Mouse (Mus musculus) left cerebral cortex, adult 2 months (tissue): ENCODE data around the gene Iqch. TPM values are rescaled to one million over a fixed set of nuclear protein-coding genes. Genes with fewer than 3 reads are reported as not detected.

Experiments used
- DNase-seq, 2 experiments: peaks; one replicate each; pipeline ENCODE4 v3.0.0; 2021 to 2022; ENCODE audit warnings: low spot score in 2 of 2, mixed read lengths in 1 of 2; ENCODE audit errors: extremely low spot score in 1 of 2
- H3K27ac ChIP-seq: fragments of 200-600 bp; 2 replicates; pipeline ENCODE4 v1.8.1; 2022
- H3K4me3 ChIP-seq: fragments of 200-600 bp; 2 replicates; pipeline ENCODE4 v1.8.1; 2022
- CTCF ChIP-seq: fragments of 200-600 bp; IDR thresholded peaks from 2 replicates; pipeline ENCODE4 v1.8.1; 2022; ENCODE audit warnings: antibody characterized with exemption, mild to moderate bottlenecking, moderate library complexity
- intact Hi-C: fragments of 180-260 bp; cut with DNase I; formaldehyde crosslinking; loops from one replicate; pipeline ENCODE4 v1.15.1; 2025
- total RNA-seq, 2 experiments: library from RNA; stranded (reverse); gene quantifications; 2 replicates each; pipeline ENCODE4 v1.2.3; 2021

The Iqch gene
- total RNA-seq, 2 experiments from 2014 or later: not detected

GRCm38 (mm10) chr9:63507110-63507509 lies 95.2 kb downstream of the Iqch start:
- no peak overlapping the region for H3K4me3 ChIP-seq
- DNase-seq: no peak
- no peak overlapping the region for H3K27ac ChIP-seq
- intact Hi-C loops: no loop called here
- TF ChIP-seq CTCF: no peak

- DNase-seq: no peak
- Histone ChIP-seq H3K27ac (no peak overlapping the region), H3K4me3 (no peak overlapping the region)
- TF ChIP-seq CTCF: no peak
- intact Hi-C loops: no loop called here
These were observed 98.4 kb downstream of the Iqch start for GRCm38 (mm10) chr9:63503890-63504289.

DNA sequence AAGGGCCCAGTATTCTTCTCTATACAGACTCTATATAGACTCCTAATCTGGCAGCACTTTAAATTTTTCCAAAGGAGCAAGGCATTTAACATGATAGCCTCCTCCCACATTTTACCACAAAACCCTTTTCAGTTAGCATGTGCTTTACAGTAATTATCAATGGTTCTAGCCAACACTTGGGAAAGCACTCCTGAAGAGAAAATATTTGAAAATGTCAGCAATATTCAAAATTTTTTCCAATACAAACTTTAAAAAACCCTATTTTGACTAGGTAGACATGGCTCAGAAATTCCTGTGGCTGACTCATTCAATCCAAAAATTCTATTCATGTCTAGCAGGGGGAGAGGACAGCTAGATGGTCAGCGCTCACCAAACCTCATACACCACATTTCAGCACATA lies 100.8 kb downstream of the Iqch start:
- intact Hi-C loops: no loop called here
- TF ChIP-seq CTCF: no peak

GRCm38 (mm10) chr9:63499912-63500311 lies 102.4 kb downstream of the Iqch start:
- intact Hi-C loops: no loop called here
- no peak for TF ChIP-seq CTCF
- Histone ChIP-seq H3K4me3 (no peak overlapping the region), H3K27ac (no peak overlapping the region)
- DNase-seq: no peak

More for the DNA sequence above, 100.8 kb downstream of the Iqch start:
- no peak for DNase-seq
- Histone ChIP-seq H3K27ac (no peak overlapping the region), H3K4me3 (no peak overlapping the region)

GRCm38 (mm10) chr9:63495786-63496185 lies 106.5 kb downstream of the Iqch start:
- TF ChIP-seq CTCF: no peak
- Histone ChIP-seq H3K27ac (no peak overlapping the region), H3K4me3 (no peak overlapping the region)
- DNase-seq: no peak
- intact Hi-C loops: no loop called here

- H3K27ac ChIP-seq: no peak overlapping the region
- DNase-seq: no peak
- H3K4me3 ChIP-seq: no peak overlapping the region
- no peak for TF ChIP-seq CTCF
- intact Hi-C loops: no loop called here
These were observed 108.5 kb downstream of the Iqch start for GRCm38 (mm10) chr9:63493746-63494145.

DNA sequence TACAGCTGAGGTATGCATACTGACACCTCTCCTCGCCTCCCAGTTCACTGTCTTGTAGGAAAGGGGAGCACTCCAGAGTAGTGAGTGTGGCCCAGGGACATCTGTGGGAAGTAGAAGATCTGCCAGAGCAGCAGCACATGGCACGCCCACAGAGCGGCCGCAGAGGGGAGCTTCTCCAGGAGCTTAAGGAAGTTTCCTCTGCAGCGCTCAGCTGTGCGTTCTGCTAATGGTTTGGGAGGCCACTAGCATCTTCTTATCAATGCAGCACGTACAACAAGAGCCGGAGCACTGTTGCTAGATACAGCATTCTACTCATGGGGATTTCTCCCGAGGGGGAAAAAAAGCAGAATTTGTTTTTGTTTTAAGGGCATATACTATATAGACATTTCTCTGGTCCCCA lies 110.0 kb downstream of the Iqch start:
- peak in 1 of 2 experiments; percentile 10 for DNase-seq
- H3K27ac ChIP-seq: no peak overlapping the region
- intact Hi-C loops: no loop called here
- H3K4me3 ChIP-seq: no peak overlapping the region
- TF ChIP-seq CTCF: no peak

GRCm38 (mm10) chr9:63490521-63491307 lies 111.6 kb downstream of the Iqch start:
- no peak for DNase-seq

DNA sequence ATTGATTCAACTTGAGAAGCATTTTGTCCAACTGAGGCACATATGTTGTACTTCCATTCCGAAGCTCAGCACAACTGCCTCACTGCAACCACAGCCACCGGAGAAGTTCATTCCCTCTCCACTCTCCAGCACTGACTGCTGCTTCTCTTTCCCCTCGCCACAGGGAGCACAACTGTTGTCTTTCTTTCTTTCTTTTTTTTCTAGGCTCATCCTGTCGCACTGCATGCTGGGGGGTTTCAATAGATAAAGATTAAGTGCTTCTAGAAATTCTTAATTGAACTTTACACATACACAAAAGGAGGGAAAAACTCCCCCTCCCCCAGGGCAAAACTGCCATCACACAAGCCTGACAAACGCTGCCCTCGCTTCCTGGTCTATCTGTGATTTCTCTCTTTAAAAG lies 113.1 kb downstream of the Iqch start:
- Histone ChIP-seq H3K4me3 (no peak overlapping the region), H3K27ac (no peak overlapping the region)
- no peak for TF ChIP-seq CTCF
- intact Hi-C loops: no loop called here
- DNase-seq: no peak

More at GRCm38 (mm10) chr9:63490521-63491307, 111.6 kb downstream of the Iqch start:
- Histone ChIP-seq H3K27ac (no peak overlapping the region), H3K4me3 (no peak overlapping the region)
- intact Hi-C loops: no loop called here
- no peak for TF ChIP-seq CTCF

DNA sequence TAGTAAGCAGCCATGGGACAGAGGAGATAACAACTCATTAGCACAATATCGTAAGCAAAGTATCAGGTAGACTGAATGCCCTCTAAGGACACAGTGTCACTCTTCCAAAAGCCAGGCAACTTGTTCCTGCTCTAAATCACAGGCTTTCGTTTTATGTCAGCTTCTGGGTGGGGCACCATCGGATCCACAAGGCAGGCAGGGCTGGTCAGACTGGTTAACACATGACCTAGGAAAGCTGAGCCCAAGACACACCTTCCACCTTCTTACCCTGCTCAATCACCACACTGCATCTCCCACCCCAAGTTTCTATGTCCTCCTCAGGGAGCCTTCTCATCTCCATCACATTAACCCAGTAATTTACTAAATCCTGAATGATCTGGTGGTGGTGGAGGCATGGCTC lies 136.7 kb downstream of the Iqch start:
- intact Hi-C loops: loop anchor here (10.0 kb wide), 1 partner anchor 1181 kb away; the partner anchor contains the start of gene Spesp1
- Histone ChIP-seq H3K27ac (no peak overlapping the region), H3K4me3 (no peak overlapping the region)
- DNase-seq: no peak
- no peak for TF ChIP-seq CTCF

DNA sequence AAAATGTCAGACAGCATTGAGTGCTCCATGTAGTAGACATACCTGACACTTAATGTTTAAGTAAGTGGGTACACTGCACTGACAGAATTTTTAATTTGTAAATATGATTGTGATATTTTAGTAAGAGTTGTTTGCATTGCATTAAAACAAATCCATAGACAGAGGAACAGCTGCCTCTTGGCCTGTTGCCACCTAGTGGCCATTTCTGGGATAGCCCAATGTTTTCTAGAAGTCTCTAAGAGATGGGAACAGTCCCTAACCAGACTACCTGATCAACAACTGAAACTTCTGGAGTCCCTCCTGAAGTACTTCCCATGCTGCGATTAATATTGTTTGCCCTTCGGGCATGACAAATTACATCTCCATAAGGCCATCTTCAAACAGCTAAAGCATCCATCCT lies 140.0 kb downstream of the Iqch start:
- peak; percentile 69 to 75 for DNase-seq
- peak; percentile 96 for TF ChIP-seq CTCF
- Histone ChIP-seq H3K27ac (no peak overlapping the region), H3K4me3 (no peak overlapping the region)
- intact Hi-C loops: loop anchor here (1.0 to 10.0 kb wide), 2 partner anchors 326 to 1177 kb away; partner anchors contain the start of gene Spesp1

GRCm38 (mm10) chr9:63456401-63456800 lies 145.9 kb downstream of the Iqch start:
- no peak for DNase-seq
- Histone ChIP-seq H3K4me3 (no peak overlapping the region), H3K27ac (no peak overlapping the region)
- TF ChIP-seq CTCF: no peak
- intact Hi-C loops: no loop called here

DNA sequence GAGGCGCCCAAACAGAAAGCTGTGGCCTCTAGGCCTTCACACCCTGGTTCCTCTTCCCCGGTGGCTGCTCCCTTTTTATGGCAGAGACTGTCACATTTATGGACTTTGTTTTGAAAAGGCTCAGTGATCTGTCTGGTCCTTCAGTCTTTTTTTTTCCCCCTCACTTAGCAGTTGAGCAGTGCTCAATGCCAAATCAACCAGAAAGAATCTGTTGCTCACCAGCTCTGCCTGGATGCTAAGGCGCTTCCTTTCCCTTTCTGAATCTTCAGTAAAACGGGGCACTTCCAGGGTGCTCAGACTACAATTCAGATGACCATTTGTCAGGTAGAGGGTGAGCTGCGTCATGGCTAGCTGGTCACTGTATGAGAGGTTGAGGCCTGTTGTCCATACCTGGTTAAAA lies 148.0 kb downstream of the Iqch start:
- intact Hi-C loops: no loop called here

More for the DNA sequence above, 148.0 kb downstream of the Iqch start:
- no peak for TF ChIP-seq CTCF
- DNase-seq: no peak
- no peak overlapping the region for H3K4me3 ChIP-seq
- no peak overlapping the region for H3K27ac ChIP-seq
